Mouse (Mus musculus): ENCODE measurements around the gene Irx1.
A peak's percentile ranks its signal among the peaks of the same experiment; 100 is the strongest.

The Irx1 gene

GRCm38 (mm10) chr13:71963356-71964351 lies at the start of gene Irx1:
Gene Irx1 (minus strand): TSS chr13:71963723.
- DNase-seq = peak; percentile 38 to 66

DNA sequence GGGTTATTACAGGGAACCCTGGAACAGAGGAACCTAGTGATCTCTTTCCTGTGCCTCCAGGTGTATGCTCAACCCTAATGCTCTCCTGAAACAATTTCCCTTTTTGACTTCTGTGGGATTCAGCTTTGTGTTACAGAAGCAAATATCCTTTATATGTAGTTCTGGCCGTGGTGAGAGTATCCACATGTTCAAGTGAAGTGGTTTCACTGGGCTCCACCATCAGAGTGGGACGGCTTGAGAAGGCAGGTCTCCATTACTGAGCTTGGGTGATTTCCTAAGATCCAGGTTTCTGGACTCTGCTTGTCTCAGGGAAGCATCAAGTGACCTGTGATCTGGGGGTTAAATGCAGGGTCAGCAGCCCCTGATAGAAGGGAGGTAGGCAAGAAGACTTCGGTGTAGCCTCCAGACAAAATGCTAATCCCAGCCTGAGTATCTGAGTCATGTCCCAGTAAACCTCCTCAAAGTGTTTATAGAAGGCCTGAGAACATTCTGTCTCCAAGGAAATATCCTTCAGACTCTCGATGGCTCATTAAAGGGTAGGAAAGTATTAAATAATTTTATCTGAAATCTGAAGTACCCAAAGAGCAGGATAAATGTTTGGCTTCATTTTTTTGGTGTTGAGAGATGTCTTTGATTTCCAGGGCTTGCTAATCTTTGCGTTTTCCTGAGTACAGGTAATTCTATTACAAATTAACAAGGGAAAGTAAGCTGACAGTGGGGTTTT lies 16.6 kb upstream of the Irx1 start:
- DNase-seq = no peak

- DNase-seq = no peak
Observed at GRCm38 (mm10) chr13:71975753-71976152, 12.2 kb upstream of the Irx1 start.

- DNase-seq = no peak
Observed at GRCm38 (mm10) chr13:71968286-71968685, 4.8 kb upstream of the Irx1 start.

DNA sequence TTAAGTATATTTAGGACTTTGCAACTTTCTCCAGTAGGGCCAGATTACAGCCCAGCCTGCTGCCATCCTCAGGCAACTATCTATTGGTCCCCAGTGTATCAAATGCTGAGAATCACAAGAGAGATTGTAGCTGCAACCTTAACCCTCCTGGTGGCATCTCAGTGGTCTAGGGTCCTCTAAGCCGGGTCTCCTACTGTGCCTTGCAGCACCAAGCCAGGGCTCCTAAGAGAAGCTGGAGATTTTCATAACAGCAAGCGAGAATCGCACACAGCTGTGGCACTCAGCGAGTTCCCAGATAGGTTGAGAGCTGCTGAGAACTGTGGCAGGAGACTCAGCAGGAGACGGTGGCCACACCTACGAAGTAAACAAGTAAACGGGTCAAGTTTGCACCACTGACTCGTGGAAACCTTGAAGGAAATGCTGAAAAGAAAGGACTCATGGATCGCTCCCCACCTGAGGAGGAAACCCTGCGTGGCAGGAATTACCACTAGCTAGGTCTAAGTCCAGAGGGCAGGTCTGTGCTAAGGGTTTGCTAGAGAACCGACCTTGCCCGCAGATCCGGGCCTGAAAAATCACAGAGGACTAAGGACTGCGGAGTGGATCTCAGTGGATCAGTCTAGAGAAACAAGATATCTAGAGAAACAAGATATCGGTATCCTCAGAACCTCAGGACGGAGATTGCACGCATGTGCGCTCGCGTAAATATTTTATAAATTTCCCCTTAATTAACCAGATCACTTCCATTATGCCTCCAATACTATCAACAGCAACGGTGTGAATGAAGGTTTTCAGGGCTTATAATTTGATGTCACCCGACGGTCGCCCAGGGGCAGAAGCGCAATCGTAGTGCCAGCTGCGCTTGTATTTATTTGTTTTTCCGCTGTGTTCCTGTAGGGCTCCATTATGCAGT lies 4.1 kb upstream of the Irx1 start:
- peak in 1 of 2 experiments; percentile 29 for DNase-seq

DNA sequence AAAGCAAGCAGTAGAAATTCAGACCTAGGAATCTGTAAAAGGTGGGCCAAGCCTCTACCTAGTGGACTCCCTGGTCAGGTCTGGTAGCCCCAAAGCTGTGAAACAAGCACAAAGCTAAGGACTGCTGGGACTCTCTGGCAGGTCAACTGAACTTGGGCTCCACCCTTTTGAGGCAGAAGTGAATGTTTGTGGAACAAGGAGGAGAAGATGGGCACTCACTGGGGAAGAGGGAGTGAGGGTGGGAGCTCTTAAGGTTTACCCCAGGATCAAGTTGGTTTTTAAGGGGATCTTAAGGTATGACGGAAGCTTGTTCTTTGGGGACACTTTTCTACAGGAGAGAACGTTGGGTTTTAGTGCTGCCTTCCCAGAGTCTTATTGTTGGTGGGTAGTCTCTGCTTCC lies 3.1 kb upstream of the Irx1 start:
- DNase-seq = no peak

GRCm38 (mm10) chr13:71964366-71964765 lies 843 bp upstream of the Irx1 start:
- DNase-seq = peak; percentile 43 to 63

DNA sequence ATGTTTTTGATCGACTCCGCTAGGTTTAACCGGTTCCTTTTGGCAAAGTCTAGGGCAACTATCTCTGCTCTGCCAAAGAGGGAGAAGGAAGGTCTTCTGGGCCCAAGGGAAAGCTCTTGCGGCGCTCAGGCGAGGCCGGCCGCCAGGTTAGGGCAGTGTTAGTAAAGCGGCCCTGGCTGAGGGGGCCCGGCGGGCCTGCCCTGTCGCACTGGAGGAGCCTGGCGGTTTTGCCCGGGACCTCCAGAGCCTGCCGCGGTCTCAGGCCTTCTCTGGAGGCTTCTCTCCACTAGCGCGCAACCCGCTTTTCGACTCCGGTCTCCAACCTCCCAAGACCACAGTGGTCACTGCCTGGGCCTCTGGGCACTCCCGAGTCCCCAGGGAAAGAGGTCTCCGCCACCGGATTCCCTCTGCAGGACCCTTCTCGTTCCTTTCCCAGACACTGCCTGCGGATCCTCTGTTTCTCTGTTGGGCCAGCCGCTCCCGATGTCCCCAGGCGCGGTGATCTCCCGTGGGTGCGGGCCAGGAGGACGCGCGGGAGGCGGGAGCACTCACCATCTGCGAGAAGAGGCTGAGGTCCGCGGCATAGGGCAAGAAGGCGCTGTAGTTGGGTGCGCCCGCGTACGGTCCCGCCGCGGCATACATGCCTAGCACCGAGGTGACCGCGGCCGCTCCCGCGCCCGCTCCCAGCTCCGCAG lies 715 bp downstream of the Irx1 start:
- DNase-seq = peak in 1 of 2 experiments; percentile 29

GRCm38 (mm10) chr13:71961891-71962660 lies 1.4 kb downstream of the Irx1 start:
- peak in 1 of 2 experiments; percentile 19 for DNase-seq

DNA sequence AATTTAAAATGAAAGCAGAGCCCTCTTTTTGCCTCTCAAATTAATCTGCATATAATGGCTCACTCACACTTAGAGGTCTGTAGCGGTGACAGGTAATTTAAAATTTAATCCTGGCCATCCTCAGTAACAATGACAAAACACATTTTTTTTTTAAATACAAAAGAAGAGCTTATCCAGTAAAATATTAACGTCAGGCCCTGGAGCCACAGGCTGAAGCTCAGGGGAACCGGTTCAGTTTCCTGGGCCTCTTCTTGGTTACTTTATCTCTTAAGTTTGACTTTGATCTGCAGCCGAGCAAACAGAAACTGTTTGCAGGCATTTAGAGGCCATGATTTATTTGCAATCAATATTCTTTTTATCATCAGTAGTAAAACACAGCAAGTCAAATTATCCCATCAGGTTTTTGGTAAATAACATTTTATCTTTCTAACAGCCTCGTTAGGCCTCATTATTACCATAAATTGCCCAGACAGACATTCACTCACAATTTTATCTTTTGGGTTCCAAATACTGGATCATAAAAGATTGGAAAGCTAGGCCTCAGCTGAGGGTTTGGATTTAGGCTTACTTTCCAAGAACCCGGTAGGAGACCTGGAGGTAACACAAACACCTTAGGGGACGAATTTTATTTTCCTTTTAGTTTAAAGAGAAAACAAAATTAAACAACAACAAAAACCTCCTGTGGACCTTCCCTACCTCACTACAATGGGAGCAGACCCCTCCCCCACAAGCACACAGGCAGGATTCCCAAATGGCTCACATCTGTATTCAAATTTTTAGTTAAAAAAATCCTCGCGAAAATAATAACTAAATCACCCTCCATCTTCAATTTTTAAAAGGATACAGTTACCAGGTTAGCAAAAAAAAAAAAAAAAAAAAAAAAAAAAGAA lies 2.4 kb downstream of the Irx1 start:
- DNase-seq = no peak

DNA sequence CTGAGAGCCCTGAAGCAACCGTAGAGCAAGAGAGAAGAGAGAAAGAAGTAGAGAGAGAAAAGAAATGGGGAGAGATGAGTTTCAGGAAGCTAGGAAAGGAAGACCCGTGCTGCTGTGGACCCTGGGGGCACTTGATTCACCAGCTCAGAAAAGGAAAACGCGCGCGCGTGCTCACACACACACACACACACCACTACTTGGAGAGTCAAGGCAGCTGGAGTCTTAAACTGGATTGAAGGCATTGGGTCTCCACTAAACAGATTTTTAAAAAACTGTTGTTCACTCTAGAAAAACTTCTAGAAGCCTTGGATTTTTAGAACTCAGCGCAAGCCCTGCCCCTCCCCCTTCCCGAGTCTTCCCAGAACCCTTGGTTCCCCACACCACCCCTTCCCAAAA lies 3.2 kb downstream of the Irx1 start:
- peak in 1 of 2 experiments; percentile 10 for DNase-seq

DNA sequence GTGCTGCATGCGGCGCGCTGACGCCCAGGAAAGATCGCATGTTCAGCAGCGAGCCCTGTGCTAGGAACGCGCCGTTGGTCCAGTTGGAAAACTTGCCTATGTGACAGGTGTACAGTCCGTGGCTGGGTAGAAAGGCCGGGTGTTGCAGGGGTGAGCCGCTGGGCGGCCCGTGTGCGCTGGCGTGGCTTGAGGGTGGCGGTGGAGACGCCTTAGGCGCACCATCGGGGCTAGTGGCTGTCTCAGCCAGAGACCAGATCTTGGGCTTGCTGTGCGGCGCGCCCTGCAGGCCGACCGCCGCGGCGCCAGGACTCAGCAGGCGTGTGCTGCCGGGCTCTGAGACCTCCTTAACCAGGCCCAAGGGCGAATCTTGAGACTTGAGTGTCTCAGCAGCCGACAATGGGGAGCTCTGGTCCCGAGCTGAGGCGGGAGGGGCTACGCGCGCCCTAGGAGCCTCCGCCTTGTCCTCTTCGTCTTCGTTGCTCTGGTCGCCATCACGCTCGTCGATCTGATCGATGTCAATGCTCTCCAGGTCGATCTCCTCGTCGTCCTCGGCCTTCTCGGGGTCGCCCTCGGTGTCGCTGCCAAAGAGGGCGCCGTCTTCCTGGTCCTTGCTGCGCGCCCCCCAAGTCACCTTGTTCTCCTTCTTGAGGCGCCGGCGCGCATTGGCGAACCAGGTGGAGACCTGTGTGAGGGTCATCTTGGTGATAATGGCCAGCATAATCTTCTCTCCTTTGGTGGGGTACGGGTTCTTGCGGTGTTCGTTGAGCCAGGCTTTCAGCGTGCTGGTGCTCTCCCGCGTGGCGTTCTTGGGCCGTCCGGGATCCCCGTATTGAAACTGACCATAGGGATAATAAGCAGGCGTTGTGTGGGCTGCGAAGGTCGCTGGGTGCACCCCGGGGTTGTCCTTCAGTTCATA lies 3.9 kb downstream of the Irx1 start:
- peak in 1 of 2 experiments; percentile 24 for DNase-seq

DNA sequence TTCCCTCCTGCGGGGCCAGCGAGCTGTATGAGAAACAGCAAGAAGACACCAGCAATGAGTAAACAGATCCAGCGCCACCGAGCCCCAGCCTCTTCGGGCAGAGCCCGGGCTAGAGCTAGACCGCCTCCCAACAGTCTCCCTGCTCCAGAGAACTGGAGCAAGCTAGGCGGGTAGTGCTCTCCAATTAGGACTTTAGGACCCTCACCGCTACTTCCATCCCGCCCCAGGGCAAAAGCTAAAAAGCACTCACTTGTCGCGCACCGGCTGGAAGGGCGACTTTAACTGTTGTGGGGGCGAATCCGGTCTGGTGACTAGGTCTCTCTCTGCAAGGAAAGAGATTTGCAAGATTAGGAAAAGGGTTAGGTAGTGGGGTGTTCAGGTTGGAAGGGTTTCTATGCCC lies 4.9 kb downstream of the Irx1 start:
- peak in 1 of 2 experiments; percentile 18 for DNase-seq

GRCm38 (mm10) chr13:71957811-71958351 lies 5.6 kb downstream of the Irx1 start:
- no peak for DNase-seq

DNA sequence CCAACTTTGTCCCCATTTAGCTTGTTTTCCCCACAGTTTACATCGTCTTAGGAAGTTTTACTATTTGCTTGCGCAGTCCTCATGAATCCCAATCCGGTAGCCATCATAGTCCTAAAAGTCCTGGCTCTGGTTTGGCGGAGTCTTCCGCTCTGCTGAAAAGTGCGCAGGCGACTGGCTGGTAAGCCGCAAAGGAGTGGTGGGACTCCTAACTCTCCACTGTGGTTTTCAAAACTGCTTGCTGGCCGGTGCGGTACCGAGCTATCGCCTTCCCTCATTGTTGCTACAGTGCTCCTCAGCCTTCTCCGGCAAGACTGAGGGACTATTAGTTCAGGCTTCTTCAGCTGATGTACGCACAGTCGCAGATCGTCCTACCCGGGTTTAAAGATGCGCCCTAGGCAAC lies 6.4 kb downstream of the Irx1 start:
- DNase-seq = no peak

DNA sequence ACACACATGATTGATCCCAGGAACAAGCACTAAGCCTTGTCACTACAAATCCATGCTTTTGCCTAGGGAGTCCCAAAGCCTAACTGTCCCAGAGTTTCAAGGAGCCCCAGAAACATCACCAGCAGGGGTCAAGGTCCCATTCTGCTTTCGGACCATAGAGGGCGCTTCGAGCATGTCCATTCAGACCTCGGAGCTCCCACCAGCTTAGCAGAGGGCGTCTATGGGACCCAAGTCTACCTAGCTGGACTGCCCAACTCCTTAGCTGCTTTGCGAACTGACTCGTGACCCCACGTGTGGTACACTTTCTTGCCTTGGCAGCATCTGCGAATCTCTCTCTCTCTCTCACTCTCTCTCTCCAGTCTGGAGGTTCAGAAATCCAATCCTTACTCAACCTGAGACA lies 7.0 kb downstream of the Irx1 start:
- DNase-seq = peak; percentile 52 to 74

DNA sequence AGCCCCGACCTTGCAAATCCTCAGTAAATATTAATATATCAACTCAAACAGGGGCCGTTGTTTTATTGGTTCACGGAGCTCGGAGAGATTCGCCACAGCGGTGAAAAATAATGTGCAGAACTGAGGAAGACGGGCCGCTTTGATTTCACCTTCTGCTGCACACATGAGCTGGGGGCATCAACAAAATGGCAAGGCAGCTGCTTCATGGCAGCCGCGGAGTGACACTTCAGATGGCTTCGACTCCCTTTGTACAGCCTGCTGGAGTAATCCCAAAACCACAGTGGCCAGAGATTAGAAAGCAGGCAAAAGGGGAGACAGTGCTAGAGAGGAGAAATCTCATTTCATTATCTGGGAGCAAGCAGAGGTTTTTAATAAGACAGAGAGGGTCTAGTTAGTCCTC lies 11.6 kb downstream of the Irx1 start:
- no peak for DNase-seq

GRCm38 (mm10) chr13:71949859-71950258 lies 13.7 kb downstream of the Irx1 start:
- DNase-seq = peak; percentile 74 to 78

DNA sequence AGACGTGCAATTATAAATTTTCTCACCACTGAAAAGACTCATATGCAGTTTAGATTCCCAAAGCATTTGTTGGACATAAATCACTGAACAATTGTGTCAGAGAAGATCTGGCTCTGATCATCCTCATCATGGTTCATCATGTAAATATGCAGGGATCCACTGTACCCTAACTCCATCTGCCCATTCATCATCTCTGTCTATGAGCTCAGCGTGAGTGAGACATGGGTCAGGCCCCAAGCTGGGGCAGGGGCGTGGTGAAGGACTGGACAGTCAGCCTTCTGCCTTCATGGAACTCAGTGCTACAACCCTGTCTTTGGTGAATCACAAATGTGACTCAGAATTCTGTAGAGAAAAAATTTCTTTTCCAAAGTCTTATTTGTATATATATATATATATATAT lies 53.2 kb downstream of the Irx1 start:
- no peak for DNase-seq

Measured in kidney, postnatal 36 days (tissue).